Mouse (Mus musculus) forebrain, embryonic 10.5 days (tissue): Measurements from ENCODE around the gene Clk4. TPM values are rescaled to one million over a fixed set of nuclear protein-coding genes. Genes with fewer than 3 reads are reported as not detected.

Source experiments
- DNase-seq: peaks from one replicate; pipeline ENCODE4 v3.0.0-alpha.2; 2017; ENCODE audit warnings: low spot score; ENCODE audit errors: extremely low spot score
- H3K27ac ChIP-seq: fragments of 300-500 bp; sonication (generic); 2 replicates; pipeline ENCODE4 v1.5.1; 2016; ENCODE audit warnings: mild to moderate bottlenecking
- H3K27me3 ChIP-seq: fragments of 300-500 bp; sonication (generic); 2 replicates; pipeline ENCODE4 v1.6.1; 2016; ENCODE audit warnings: mild to moderate bottlenecking; ENCODE audit not compliant: poor library complexity, severe bottlenecking
- H3K36me3 ChIP-seq: fragments of 300-500 bp; sonication (generic); replicated peaks from 2 replicates; pipeline ENCODE4 v1.6.1; 2016; ENCODE audit warnings: mild to moderate bottlenecking, moderate library complexity
- H3K4me1 ChIP-seq: fragments of 300-500 bp; sonication (generic); 2 replicates; pipeline ENCODE4 v1.6.1; 2016
- H3K4me3 ChIP-seq: fragments of 300-500 bp; sonication (generic); 2 replicates; pipeline ENCODE4 v1.5.1; 2016; ENCODE audit warnings: mild to moderate bottlenecking, moderate library complexity
- H3K9me3 ChIP-seq: fragments of 300-500 bp; sonication (generic); 2 replicates; pipeline ENCODE4 v1.6.1; 2016; ENCODE audit warnings: mild to moderate bottlenecking, moderate library complexity
- WGBS: fragments of 180-500 bp; shearing (Covaris S2); methylation state at CpG from one replicate; pipeline ENCODE4 v1.1.7; 2016; 5-methylcytosine and 5-hydroxymethylcytosine counted together
- polyA plus RNA-seq: library from polyadenylated mRNA; unstranded; fragments of >200 nt; fragmentation: Nextera tagmentation; extraction: Ambion mirVana; gene quantifications from 2 replicates; pipeline ENCODE4 v1.2.1, GENCODE M21; 2016

The Clk4 gene
- polyA plus RNA-seq, 1 experiment from 2014 or later, result 109 TPM

DNA sequence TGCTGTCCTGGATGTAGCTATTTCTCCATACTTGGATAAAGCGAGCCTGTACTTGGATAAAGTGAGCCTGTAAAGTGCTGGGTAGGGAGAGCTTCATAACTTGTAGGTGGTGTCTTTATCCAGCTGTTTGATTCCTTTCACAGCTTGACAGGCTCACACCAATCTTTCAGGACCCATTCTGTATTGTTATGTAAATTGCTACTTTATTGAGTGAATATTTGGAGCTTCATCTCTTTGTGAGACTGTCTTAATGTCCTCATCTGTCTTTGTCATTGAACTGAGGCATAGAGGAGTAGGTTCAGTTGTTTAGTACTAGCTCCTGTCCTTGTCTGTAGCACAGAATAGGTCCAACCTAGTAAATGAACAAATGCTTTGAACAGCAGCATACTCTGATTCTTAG, 12.9 kb downstream of the Clk4 start:
- no peak overlapping the region for H3K4me3 ChIP-seq
- peaks cover 95% of the 10 kb centered on the region for H3K36me3 ChIP-seq
- no peak for DNase-seq
- no peaks in the 10 kb centered on the region for H3K9me3 ChIP-seq
- WGBS, result 92% methylated on average over 1 of the region's 1 CpGs
- no peaks in the 10 kb centered on the region for H3K4me1 ChIP-seq
- no peaks in the 10 kb centered on the region for H3K27me3 ChIP-seq
- no peak overlapping the region for H3K27ac ChIP-seq

DNA sequence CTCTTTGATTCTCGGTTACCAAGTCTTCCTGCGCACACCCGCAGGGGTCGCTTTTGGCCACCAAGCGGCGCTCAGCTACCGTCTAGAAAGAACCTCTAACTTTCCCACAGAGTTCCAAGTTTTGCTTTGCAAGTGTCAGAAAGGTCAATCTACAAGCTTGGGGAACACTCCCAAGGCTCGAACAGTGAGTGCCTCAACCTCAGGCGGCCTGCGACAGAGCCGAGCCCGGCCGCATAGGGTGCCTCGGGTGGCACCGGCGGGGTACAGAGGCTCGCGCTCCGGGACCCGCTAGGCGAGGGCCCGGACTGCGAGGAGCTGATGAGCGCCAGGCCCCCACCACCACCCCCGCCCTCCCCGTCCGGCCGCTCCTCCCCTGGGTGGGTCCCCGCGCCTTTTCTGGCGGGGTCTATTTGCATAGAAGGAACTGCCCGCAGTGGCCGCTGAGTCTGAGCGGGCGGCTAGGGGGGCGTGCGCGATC, 28.1 kb downstream of the Clk4 start, which contains the start of gene Col23a1:
Gene Col23a1, plus strand, starts transcription at position 357 of the 478 bp plus-strand sequence.
- peak; percentile 82 for DNase-seq
- Histone ChIP-seq H3K9me3 (no peaks in the 10 kb centered on the region), H3K4me1 (peaks cover 17% of the 10 kb centered on the region), H3K36me3 (peaks cover 3% of the 10 kb centered on the region; the same call in 1 of the 2 replicates), H3K27ac (peak within 1 kb of the TSS; percentile 81), H3K4me3 (peak within 1 kb of the TSS; percentile 67), H3K27me3 (peaks cover 18% of the 10 kb centered on the region)
- WGBS, result under 1% methylated on average over 38 of the region's 38 CpGs

DNA sequence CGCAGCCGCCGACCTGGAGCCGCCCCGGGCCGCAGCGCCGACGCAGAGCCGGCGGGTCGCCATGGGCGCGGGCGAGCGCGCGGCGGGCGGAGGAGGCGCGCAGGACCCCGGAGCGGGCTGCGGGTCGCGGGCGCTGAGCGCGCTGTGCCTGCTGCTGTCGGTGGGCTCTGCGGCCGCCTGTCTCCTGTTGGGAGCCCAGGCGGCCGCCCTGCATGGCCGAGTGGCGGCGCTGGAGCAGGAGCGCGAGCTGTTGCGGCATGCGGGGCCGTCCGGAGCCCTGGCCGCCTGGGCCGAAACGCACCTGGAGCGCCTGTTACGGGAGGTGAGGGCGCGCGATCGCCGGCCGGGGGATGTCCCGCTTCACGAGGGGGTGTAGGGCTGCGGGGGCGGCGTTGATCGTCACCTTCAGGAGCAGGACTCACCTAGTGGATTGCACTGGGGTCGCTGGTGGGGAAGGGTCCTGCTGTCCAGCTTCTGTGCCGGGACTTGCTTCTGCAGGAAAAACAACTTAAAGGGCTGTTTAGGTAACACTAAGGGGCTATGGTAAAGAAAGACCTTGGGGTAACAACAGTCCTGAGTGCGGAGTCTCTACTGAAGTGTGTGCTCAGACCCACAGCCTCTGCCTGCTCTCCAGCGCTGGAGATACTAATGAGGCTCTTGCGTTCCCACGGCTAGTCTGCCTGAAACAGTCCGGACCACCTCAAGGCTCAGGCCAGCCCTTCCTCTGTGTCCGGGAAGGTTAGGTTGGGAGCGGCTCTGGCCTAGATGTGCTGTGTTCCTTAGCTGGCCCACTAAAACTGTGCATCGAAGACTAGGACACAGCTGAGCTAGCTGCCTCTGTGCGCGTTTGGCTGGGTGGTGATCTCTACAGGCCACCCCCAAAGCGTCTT, 28.8 kb downstream of the Clk4 start:
- H3K36me3 ChIP-seq, result no peaks in the 10 kb centered on the region
- WGBS, result 1% methylated on average over 74 of the region's 74 CpGs
- peaks cover 1% of the 10 kb centered on the region; the same call in 1 of the 2 replicates for H3K9me3 ChIP-seq
- peak overlapping the region; percentile 81 for H3K27ac ChIP-seq
- H3K4me3 ChIP-seq, result peak overlapping the region; percentile 67
- DNase-seq, result peak; percentile 63
- peaks cover 17% of the 10 kb centered on the region for H3K4me1 ChIP-seq
- H3K27me3 ChIP-seq, result peaks cover 18% of the 10 kb centered on the region

DNA sequence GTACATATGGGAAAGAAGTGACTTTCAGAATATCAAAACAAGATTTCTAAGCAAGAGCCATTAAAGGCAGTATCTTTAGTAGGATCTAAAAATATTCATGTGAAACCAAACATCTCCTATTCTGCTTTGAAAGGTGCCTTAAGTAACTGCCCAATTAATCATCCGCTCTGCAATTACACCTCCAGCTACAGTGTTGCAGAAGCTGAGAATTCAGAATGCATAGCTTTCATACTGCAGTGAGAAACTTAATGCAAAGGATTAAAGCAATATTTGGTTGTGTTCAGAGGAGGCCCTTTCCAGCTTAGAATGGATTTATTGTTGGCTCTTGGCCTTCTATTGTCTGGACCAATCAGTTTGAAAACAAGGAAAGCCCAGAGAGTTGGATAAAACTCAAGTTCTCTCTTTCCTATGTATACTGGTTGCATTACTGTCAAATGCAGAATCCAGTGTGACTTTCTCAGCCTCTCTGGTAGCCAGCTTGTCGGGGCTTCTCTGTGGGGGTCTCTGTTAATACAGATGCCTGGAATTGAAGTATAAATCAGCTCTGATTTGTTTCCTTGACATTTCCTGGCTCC, 32.5 kb downstream of the Clk4 start:
- Histone ChIP-seq H3K4me3 (no peak overlapping the region), H3K36me3 (no peaks in the 10 kb centered on the region), H3K9me3 (peaks cover 7% of the 10 kb centered on the region; the same call in 1 of the 2 replicates), H3K27me3 (peaks cover 18% of the 10 kb centered on the region), H3K27ac (no peak overlapping the region), H3K4me1 (peaks cover 16% of the 10 kb centered on the region)
- 88% methylated on average over 2 of the region's 2 CpGs for WGBS
- DNase-seq, result no peak

DNA sequence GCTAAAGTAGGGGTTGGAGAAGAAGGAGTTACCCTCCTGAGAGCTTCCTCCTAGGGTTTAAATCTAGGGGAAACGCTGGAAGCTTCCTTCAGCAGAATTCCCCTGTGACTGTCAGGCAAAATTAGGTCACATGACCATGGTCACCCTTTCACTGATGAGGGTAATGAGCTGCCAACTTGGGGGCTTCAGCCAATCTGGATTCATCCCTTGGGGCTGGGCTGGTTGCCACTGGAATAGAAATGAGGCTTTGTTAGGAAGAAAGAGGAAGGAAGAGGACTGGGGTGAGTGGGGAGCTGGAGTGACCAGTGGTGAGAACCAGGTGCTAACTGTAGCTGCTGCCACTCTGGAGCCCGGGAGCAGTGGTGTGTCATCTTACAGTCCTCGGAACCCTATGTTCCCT, 34.2 kb downstream of the Clk4 start:
- peaks cover 4% of the 10 kb centered on the region for H3K4me1 ChIP-seq

DNA sequence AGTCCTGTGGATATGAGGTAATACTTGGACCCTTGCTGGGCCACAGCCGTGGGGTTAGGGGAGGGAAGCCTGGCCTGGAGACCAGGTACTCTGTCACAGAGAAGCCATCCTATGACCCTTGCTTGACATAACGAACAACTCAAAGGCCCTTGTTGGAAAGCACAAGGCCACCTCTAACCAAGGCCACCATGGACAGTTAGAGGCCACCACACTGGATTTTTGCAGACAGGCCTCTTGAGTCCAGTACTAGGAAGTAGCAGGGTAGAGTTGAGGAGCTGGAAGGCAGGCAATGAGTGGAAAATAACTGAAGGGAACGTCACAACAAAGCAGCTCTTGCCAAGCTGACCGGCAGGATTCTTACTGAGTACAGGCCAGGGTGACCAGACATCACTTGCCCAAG, 37.2 kb downstream of the Clk4 start:
- H3K4me1 ChIP-seq, result peaks cover 5% of the 10 kb centered on the region; the same call in 1 of the 2 replicates
- H3K36me3 ChIP-seq, result no peaks in the 10 kb centered on the region
- no peaks in the 10 kb centered on the region for H3K27me3 ChIP-seq
- DNase-seq, result no peak
- WGBS, result 89% methylated on average over 4 of the region's 4 CpGs
- H3K27ac ChIP-seq, result no peak overlapping the region
- H3K4me3 ChIP-seq, result no peak overlapping the region
- peaks cover 7% of the 10 kb centered on the region; the same call in 1 of the 2 replicates for H3K9me3 ChIP-seq

More for the DNA sequence above, 34.2 kb downstream of the Clk4 start:
- no peaks in the 10 kb centered on the region for H3K36me3 ChIP-seq
- H3K27ac ChIP-seq, result no peak overlapping the region
- peaks cover 7% of the 10 kb centered on the region; the same call in 1 of the 2 replicates for H3K9me3 ChIP-seq
- DNase-seq, result no peak
- peaks cover 12% of the 10 kb centered on the region for H3K27me3 ChIP-seq
- 85% methylated on average over 3 of the region's 3 CpGs for WGBS
- no peak overlapping the region for H3K4me3 ChIP-seq

DNA sequence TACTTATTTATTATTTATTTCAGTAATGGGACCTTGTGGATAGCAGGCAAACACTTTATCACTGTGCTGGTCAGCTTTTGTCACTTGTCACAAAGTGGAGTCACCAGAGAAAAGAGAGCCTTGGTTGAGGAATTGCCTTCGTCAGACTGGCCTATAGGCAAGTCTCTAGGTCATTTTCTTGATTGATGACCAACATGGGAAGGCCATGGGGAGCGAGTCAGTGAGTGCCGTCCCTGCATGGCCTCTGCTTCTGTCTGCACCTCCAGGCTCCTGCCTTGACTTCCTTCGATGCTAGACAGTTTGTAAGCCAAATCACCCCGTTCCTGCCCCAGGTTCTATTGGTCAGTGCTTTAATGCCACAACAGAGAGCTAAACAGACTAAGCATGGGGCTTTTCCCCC, 40.9 kb downstream of the Clk4 start:
- H3K4me3 ChIP-seq, result no peak overlapping the region
- WGBS, result 91% methylated on average over 5 of the region's 5 CpGs
- H3K27me3 ChIP-seq, result no peaks in the 10 kb centered on the region
- H3K27ac ChIP-seq, result no peak overlapping the region
- H3K4me1 ChIP-seq, result peaks cover 16% of the 10 kb centered on the region; the same call in 1 of the 2 replicates
- H3K36me3 ChIP-seq, result no peaks in the 10 kb centered on the region
- no peak for DNase-seq
- H3K9me3 ChIP-seq, result no peaks in the 10 kb centered on the region

DNA sequence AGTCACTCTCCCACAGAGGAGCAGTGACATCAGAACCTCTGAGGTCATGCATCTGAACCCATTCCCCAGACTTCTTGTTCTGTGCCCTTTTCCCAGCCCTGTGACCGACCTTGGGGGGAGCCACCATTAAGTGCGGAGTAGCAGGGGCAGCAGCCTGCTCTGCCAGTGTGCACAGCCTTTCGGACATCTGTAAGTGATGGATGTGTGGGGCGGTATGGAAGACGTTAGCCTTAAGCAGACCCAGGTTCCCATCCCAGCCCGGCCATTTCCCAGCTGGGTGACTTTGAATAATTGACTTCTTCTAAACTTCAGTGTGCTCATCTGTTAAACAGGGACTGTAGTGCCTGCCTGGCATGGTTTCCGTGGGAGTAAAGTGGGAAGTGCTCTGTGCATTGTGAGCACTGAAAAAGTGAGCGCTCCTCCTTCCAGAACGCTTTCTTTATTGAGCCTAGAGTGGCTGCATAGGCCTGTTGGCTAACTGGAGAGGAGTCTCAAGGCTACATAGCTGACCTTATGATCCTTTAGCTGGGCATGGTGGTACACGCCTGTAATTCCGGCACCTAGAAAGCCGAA, 42.5 kb downstream of the Clk4 start:
- no peak overlapping the region for H3K4me3 ChIP-seq
- H3K36me3 ChIP-seq, result no peaks in the 10 kb centered on the region
- no peaks in the 10 kb centered on the region for H3K9me3 ChIP-seq
- H3K4me1 ChIP-seq, result peaks cover 16% of the 10 kb centered on the region; the same call in 1 of the 2 replicates
- 72% methylated on average over 12 of the region's 12 CpGs for WGBS
- no peak for DNase-seq
- H3K27me3 ChIP-seq, result no peaks in the 10 kb centered on the region
- H3K27ac ChIP-seq, result no peak overlapping the region

DNA sequence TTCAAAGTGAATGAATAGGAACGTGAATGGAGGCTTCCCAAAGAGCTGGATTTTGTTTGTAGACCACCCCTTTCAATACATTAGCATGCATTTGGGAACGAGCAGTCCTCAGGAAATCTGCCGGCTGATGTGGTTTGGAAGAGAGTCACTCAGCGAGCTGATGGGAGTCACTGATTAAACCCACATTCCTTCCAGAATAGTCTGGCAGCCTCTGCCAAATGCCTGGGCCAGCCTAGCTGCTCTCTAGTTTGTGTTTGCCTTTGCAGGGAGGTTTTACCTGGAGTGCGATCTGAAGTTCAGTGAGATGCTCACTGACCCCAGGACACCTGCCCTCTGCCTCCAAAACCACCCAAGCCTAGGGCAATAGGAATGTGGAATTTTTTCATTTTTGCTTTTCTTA, 46.8 kb downstream of the Clk4 start:
- H3K27ac ChIP-seq, result no peak overlapping the region
- WGBS, result 69% methylated on average over 5 of the region's 5 CpGs

DNA sequence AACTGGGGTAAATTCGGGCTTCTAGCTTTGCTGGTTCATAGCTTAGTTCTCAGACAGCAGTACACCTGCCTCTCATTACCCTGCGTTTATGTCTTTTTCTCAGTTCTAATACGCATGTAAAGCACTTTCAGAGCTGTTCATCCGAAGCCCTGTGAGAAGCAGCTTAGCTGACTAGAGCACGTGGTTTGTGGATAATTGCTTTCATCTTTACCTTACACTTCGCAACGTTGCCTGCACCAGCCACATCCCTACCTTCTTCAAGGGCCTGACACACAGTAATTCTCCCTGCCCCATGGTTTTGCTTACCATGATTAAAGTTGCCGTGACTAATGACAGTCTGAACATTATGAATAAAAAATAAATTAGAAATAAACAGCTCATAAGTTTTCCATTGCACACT, 50.3 kb downstream of the Clk4 start:
- no peaks in the 10 kb centered on the region for H3K9me3 ChIP-seq
- H3K27me3 ChIP-seq, result no peaks in the 10 kb centered on the region
- no peaks in the 10 kb centered on the region for H3K36me3 ChIP-seq
- DNase-seq, result no peak
- no peak overlapping the region for H3K27ac ChIP-seq
- 87% methylated on average over 8 of the region's 8 CpGs for WGBS
- H3K4me1 ChIP-seq, result 0 out of 2 replicates have a peak, but pooled peaks cover 5% of the 10 kb centered on the region
- H3K4me3 ChIP-seq, result no peak overlapping the region

More for the DNA sequence above, 46.8 kb downstream of the Clk4 start:
- DNase-seq, result no peak
- Histone ChIP-seq H3K4me3 (no peak overlapping the region), H3K4me1 (peaks cover 13% of the 10 kb centered on the region; the same call in 1 of the 2 replicates), H3K9me3 (no peaks in the 10 kb centered on the region), H3K27me3 (no peaks in the 10 kb centered on the region), H3K36me3 (no peaks in the 10 kb centered on the region)

DNA sequence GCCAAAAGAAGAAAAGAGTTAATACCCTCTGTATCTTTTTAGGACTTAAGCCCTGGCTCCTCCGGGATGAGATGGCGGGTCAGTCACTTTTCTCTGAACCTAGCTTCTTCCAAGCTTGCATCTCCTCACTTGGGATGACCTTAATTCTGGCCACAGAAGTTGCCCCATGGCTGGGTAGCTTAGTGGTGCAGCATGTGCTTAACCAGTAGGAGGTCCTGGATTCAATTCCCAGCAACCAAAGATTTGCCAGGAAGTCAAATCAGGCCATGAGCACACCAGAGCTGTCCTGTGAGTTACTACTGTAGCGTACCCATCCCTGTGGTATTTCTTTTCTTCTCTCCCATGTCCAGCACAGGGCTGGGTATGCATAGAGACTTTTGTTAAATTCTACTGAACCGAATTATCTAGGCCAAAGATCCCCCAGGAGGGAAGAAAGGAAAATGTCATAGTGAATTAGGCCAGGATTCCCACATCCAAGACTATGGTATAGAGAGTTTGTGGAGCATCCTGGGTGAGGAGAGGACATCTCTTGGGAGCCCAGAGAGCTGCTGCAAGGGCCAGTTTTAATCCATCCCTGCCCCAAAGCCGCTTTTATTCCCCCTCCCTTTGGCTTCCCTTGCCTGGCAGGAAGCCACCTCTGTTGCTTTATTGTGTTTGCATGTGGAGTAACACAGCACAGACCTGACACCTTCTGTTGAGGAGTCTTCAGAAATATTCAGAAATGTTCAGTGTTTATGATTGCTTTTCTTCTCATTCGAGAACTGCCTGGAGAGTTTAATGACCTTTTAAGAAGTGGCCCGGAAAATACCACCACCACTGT, 54.7 kb downstream of the Clk4 start:
- 78% methylated on average over 7 of the region's 7 CpGs for WGBS
- peaks cover 12% of the 10 kb centered on the region for H3K4me1 ChIP-seq
- no peak for DNase-seq
- peaks cover 3% of the 10 kb centered on the region for H3K9me3 ChIP-seq
- no peak overlapping the region for H3K27ac ChIP-seq
- H3K4me3 ChIP-seq, result no peak overlapping the region
- H3K36me3 ChIP-seq, result no peaks in the 10 kb centered on the region
- no peaks in the 10 kb centered on the region for H3K27me3 ChIP-seq

DNA sequence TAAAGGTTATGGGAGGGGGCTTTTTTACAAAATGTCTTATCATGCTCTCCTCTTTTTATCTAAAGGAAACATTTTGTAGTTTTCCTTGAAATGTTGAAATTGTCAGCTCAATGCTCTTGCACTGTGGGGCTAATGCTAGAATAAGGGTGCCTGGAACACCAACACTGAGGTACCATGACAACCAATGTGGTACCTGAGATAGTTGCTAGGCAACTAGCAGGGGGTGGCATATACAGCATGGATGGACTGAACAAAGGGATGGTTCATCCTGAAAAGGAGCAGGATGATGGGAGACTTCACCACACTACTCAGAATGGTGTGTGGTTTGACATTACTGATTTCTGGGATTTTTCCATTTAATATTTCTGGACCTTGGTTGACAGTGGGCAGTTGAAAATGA, 59.1 kb downstream of the Clk4 start:
- Histone ChIP-seq H3K27me3 (no peaks in the 10 kb centered on the region), H3K4me1 (peaks cover 12% of the 10 kb centered on the region), H3K27ac (no peak overlapping the region), H3K4me3 (no peak overlapping the region), H3K36me3 (no peaks in the 10 kb centered on the region), H3K9me3 (peaks cover 4% of the 10 kb centered on the region)
- DNase-seq, result no peak
